Comparison of ENCODE assay signal across 11 mouse cellular contexts in genomic region chr12:78794236-78794635, GRCm38 (mm10). TPM values are rescaled to one million over a fixed set of nuclear protein-coding genes. Genes with fewer than 3 reads are reported as not detected.
DNase-seq lines count a peak whose midpoint lies in the region; ATAC-seq and TF ChIP-seq lines count a peak whose summit lies in the region.
"Had no signal": no experiment of that assay in that cellular context is flagged by ENCODE, and none has a peak within 500 bp of the region (broad histone marks: within the 10 kb centered on the region; RNA-seq: fewer than 3 reads in every experiment).

No protein-coding gene starts in this region.

- H3K4me1 ChIP-seq in hindbrain, embryonic 11.5 days (replicated peaks; ENCODE audit: control insufficient read depth, insufficient read depth, low read length) = no peaks in the 10 kb centered on the region
- no peaks in the 10 kb centered on the region for H3K4me1 ChIP-seq in hindbrain, embryonic 13.5 days (replicated peaks)
- H3K4me1 ChIP-seq in lung, embryonic 15.5 days = no peaks in the 10 kb centered on the region
- peaks cover 2% of the 10 kb centered on the region for H3K4me1 ChIP-seq in lung, adult 2 months (ENCODE audit: control insufficient read depth, insufficient read depth, low read length)

- WGBS in hindbrain, embryonic 11.5 days = 24% methylated on average over 1 of the region's 1 CpGs
- 3% methylated on average over 1 of the region's 1 CpGs for whole genome bisulfite sequencing in hindbrain, embryonic 13.5 days
- 10% methylated on average over 1 of the region's 1 CpGs for WGBS in lung, embryonic 15.5 days
- 40% methylated on average over 1 of the region's 1 CpGs for WGBS in lung, adult 2 months

- no peak for TF ChIP-seq CTCF in lung, adult 2 months (IDR thresholded peaks at IDR 0.05; ENCODE audit: insufficient read depth, low read length)

- no peak for TF ChIP-seq POLR2A in lung, adult 2 months (IDR thresholded peaks at IDR 0.05; ENCODE audit: borderline replicate concordance, extremely low read depth, low read depth, low read length)

- no peak overlapping the region for H3K4me2 ChIP-seq in hindbrain, embryonic 11.5 days (replicated peaks; ENCODE audit: low read depth, low read length)
- no peak overlapping the region for H3K4me2 ChIP-seq in hindbrain, embryonic 13.5 days
- H3K4me2 ChIP-seq in lung, embryonic 15.5 days = no peak overlapping the region
- H3K4me2 ChIP-seq: liver, embryonic 12.5 days had no signal

- no peaks in the 10 kb centered on the region for H3K9me3 ChIP-seq in hindbrain, embryonic 11.5 days (ENCODE audit: control insufficient read depth, low read length)
- no peaks in the 10 kb centered on the region for H3K9me3 ChIP-seq in hindbrain, embryonic 13.5 days
- no peaks in the 10 kb centered on the region for H3K9me3 ChIP-seq in lung, embryonic 15.5 days
- H3K9me3 ChIP-seq: forebrain, embryonic 10.5 days; liver, embryonic 12.5 days had no signal

- H3K9ac ChIP-seq in hindbrain, embryonic 11.5 days (ENCODE audit: low read depth, low read length) = no peak overlapping the region
- H3K9ac ChIP-seq in hindbrain, embryonic 13.5 days = no peak overlapping the region
- no peak overlapping the region for H3K9ac ChIP-seq in lung, embryonic 15.5 days
- H3K9ac ChIP-seq: liver, embryonic 12.5 days had no signal

- H3K4me3 ChIP-seq in hindbrain, embryonic 11.5 days (ENCODE audit: low read depth, low read length) = no peak overlapping the region
- no peak overlapping the region for H3K4me3 ChIP-seq in hindbrain, embryonic 13.5 days
- H3K4me3 ChIP-seq in lung, embryonic 15.5 days = no peak overlapping the region
- no peak overlapping the region for H3K4me3 ChIP-seq in lung, adult 2 months (replicated peaks; ENCODE audit: extremely low read depth, low read depth, low read length)
- H3K4me3 ChIP-seq: forebrain, embryonic 10.5 days; gastrocnemius, adult 2 months; liver, embryonic 12.5 days had no signal

- H3K36me3 ChIP-seq in hindbrain, embryonic 11.5 days (ENCODE audit: control insufficient read depth, insufficient read depth, low read length) = 0 out of 2 replicates have a peak, but pooled peaks cover 2% of the 10 kb centered on the region
- H3K36me3 ChIP-seq in hindbrain, embryonic 13.5 days = peaks cover 7% of the 10 kb centered on the region; the same call in 1 of the 2 replicates
- H3K36me3 ChIP-seq in lung, embryonic 15.5 days = peaks cover 12% of the 10 kb centered on the region

- no peak for ATAC-seq in hindbrain, embryonic 11.5 days (ENCODE audit: low FRiP score)
- no peak for ATAC-seq in hindbrain, embryonic 13.5 days (ENCODE audit: low FRiP score)
- ATAC-seq in lung, embryonic 15.5 days (ENCODE audit: borderline replicate concordance, extremely low read depth, low FRiP score, low TSS enrichment) = peak; percentile 80; the same call in 1 of the 2 replicates
- ATAC-seq: CD4-positive, CD25-positive, alpha-beta regulatory T cell, adult 4 months; liver, embryonic 12.5 days had no signal

- peak; percentile 15 for DNase-seq in hindbrain, embryonic 11.5 days (ENCODE audit: low spot score)
- DNase-seq in lung, adult 2 months = no peak
- peak; percentile 14 for DNase-seq in embryo, embryonic 11.5 days (ENCODE audit: low read depth, low spot score)
- DNase-seq in lung, postnatal 25 days (ENCODE audit: low spot score) = peak; percentile 48
- DNase-seq in natural killer cell, adult 2 months (ENCODE audit: low spot score in 2 of 2) = no peak
- DNase-seq: gastrocnemius, adult 2 months had no signal

- no peak overlapping the region for H3K27ac ChIP-seq in hindbrain, embryonic 11.5 days (ENCODE audit: low read depth, low read length)
- no peak overlapping the region for H3K27ac ChIP-seq in hindbrain, embryonic 13.5 days
- H3K27ac ChIP-seq in lung, embryonic 15.5 days = peak overlapping the region; percentile 15; the same call in 1 of the 2 replicates
- H3K27ac ChIP-seq: forebrain, embryonic 10.5 days; gastrocnemius, adult 2 months; liver, embryonic 12.5 days had no signal

- no peaks in the 10 kb centered on the region for H3K27me3 ChIP-seq in hindbrain, embryonic 11.5 days (ENCODE audit: control insufficient read depth, insufficient read depth, low read length)
- no peaks in the 10 kb centered on the region for H3K27me3 ChIP-seq in hindbrain, embryonic 13.5 days
- H3K27me3 ChIP-seq in lung, embryonic 15.5 days = no peaks in the 10 kb centered on the region
- H3K27me3 ChIP-seq: liver, embryonic 12.5 days had no signal

RNA-seq across cellular contexts. Expression of gene Mpp5, which starts 45.5 kb away (rescaled TPM):
- 26.9 and 32.3 TPM in 2 replicates for polyA plus RNA-seq in hindbrain, embryonic 11.5 days (2014; fragmentation: Nextera tagmentation; extraction: Ambion mirVana)
- 18.8 and 21.7 TPM in 2 replicates for polyA plus RNA-seq in hindbrain, embryonic 13.5 days (2015; fragmentation: Nextera tagmentation; extraction: Ambion mirVana)
- polyA plus RNA-seq in lung, embryonic 15.5 days (2015; fragmentation: Nextera tagmentation; extraction: Ambion mirVana) = 21.8 and 26.1 TPM in 2 replicates
- polyA plus RNA-seq in lung, adult 2 months (2012; rRNA removed) = 3.5 and 5.5 TPM in 2 replicates

Comparison
In these comparisons a context has a peak if more than half of its experiments do, and no peak if none do; other contexts are left out.
1. DNase-seq: peak in hindbrain, embryonic 11.5 days (single experiment), embryo, embryonic 11.5 days (single experiment) and lung, postnatal 25 days (single experiment); none in lung, adult 2 months (single experiment) and natural killer cell, adult 2 months (0 of 2).